In genomic region chr5:121115391-121116157, GRCm38 (mm10) we compare ENCODE assay signal across 9 mouse cellular contexts.
DNase-seq lines count a peak whose midpoint lies in the region; ATAC-seq and TF ChIP-seq lines count a peak whose summit lies in the region.
"Had no signal": no experiment of that assay in that cellular context is flagged by ENCODE, and none has a peak within 500 bp of the region (broad histone marks: within the 10 kb centered on the region; RNA-seq: fewer than 3 reads in every experiment).

No protein-coding gene starts in this region.

- H3K4me3 ChIP-seq in forebrain, embryonic 15.5 days: no peak overlapping the region
- no peak overlapping the region for H3K4me3 ChIP-seq in neural tube, embryonic 11.5 days (ENCODE audit: low read depth, low read length)
- no peak overlapping the region for H3K4me3 ChIP-seq in cerebellum, adult 2 months (replicated peaks; ENCODE audit: insufficient read depth, low read depth, low read length)
- H3K4me3 ChIP-seq: heart, embryonic 13.5 days had no signal

- 22% methylated on average over 8 of the region's 8 CpGs for WGBS in forebrain, embryonic 15.5 days
- WGBS in neural tube, embryonic 11.5 days: 58% methylated on average over 8 of the region's 8 CpGs
- WGBS in cerebellum, adult 2 months: 56% methylated on average over 8 of the region's 8 CpGs

- no peak for TF ChIP-seq CTCF in cerebellum, adult 2 months (IDR thresholded peaks at IDR 0.05; ENCODE audit: borderline replicate concordance, insufficient read depth, low read depth, low read length)

- H3K27ac ChIP-seq in forebrain, embryonic 15.5 days (replicated peaks): peak overlapping the region; percentile 96
- peak overlapping the region; percentile 58; the same call in 1 of the 2 replicates for H3K27ac ChIP-seq in neural tube, embryonic 11.5 days (ENCODE audit: low read depth, low read length)
- H3K27ac ChIP-seq in cerebellum, adult 2 months (ENCODE audit: insufficient read depth, low read length): no peak overlapping the region
- H3K27ac ChIP-seq: heart, embryonic 13.5 days had no signal

- H3K36me3 ChIP-seq in forebrain, embryonic 15.5 days: no peaks in the 10 kb centered on the region
- H3K36me3 ChIP-seq in neural tube, embryonic 11.5 days (ENCODE audit: control insufficient read depth, insufficient read depth, low read length): no peaks in the 10 kb centered on the region
- H3K36me3 ChIP-seq: heart, embryonic 13.5 days had no signal

- H3K4me1 ChIP-seq in forebrain, embryonic 15.5 days: peaks cover 73% of the 10 kb centered on the region
- H3K4me1 ChIP-seq in neural tube, embryonic 11.5 days (ENCODE audit: control insufficient read depth, insufficient read depth, low read length): no peaks in the 10 kb centered on the region; the same call in 1 of the 2 replicates
- H3K4me1 ChIP-seq in cerebellum, adult 2 months (ENCODE audit: control insufficient read depth, insufficient read depth, low read length): peaks cover 44% of the 10 kb centered on the region

- H3K4me2 ChIP-seq in forebrain, embryonic 15.5 days (replicated peaks): peak overlapping the region; percentile 25
- no peak overlapping the region for H3K4me2 ChIP-seq in neural tube, embryonic 11.5 days (ENCODE audit: low read depth)
- H3K4me2 ChIP-seq: heart, embryonic 13.5 days had no signal

- peak; percentile 74 for DNase-seq in embryo, embryonic 10.5 days (ENCODE audit: low spot score)
- peak; percentile 55 to 86 for DNase-seq in layer of hippocampus, postnatal 14 days (ENCODE audit: low spot score in 2 of 2)
- peak; percentile 48 for DNase-seq in neural tube, embryonic 11.5 days (ENCODE audit: low spot score)
- DNase-seq in urinary bladder, postnatal 25 days (ENCODE audit: low spot score): no peak
- no peak for DNase-seq in lung, adult 18-20 months
- DNase-seq in lung, postnatal 4 days: no peak
- DNase-seq in cerebellum, adult 2 months: no peak

- H3K9me3 ChIP-seq in forebrain, embryonic 15.5 days: no peaks in the 10 kb centered on the region
- no peaks in the 10 kb centered on the region for H3K9me3 ChIP-seq in neural tube, embryonic 11.5 days (ENCODE audit: control insufficient read depth, low read length)
- H3K9me3 ChIP-seq: heart, embryonic 13.5 days had no signal

- TF ChIP-seq POLR2A in cerebellum, adult 2 months (IDR thresholded peaks at IDR 0.05; ENCODE audit: borderline replicate concordance, insufficient read depth, low read length): no peak

- no peaks in the 10 kb centered on the region for H3K27me3 ChIP-seq in forebrain, embryonic 15.5 days
- no peaks in the 10 kb centered on the region for H3K27me3 ChIP-seq in neural tube, embryonic 11.5 days (ENCODE audit: control insufficient read depth, insufficient read depth, low read length)
- no peaks in the 10 kb centered on the region for H3K27me3 ChIP-seq in cerebellum, adult 2 months (ENCODE audit: control insufficient read depth, insufficient read depth, low read length)
- H3K27me3 ChIP-seq: heart, embryonic 13.5 days had no signal

- 0 out of 2 replicates have a peak overlapping the region, but pooled peaks have one; percentile 24 for H3K9ac ChIP-seq in forebrain, embryonic 15.5 days (replicated peaks)
- H3K9ac ChIP-seq in neural tube, embryonic 11.5 days (ENCODE audit: low read length): no peak overlapping the region
- H3K9ac ChIP-seq: heart, embryonic 13.5 days had no signal

- peak; percentile 87 for ATAC-seq in forebrain, embryonic 15.5 days (replicated peaks)
- ATAC-seq in neural tube, embryonic 11.5 days (ENCODE audit: insufficient read depth, low FRiP score, low TSS enrichment): peak; percentile 67

Comparison
In these comparisons a context has a peak if more than half of its experiments do, and no peak if none do; other contexts are left out.
1. DNase-seq: peak in embryo, embryonic 10.5 days (single experiment), layer of hippocampus, postnatal 14 days (2 of 2) and neural tube, embryonic 11.5 days (single experiment); none in urinary bladder, postnatal 25 days (single experiment), lung, adult 18-20 months (0 of 2), lung, postnatal 4 days (0 of 2) and cerebellum, adult 2 months (0 of 2).